ENCODE assay signal across 13 mouse cellular contexts in the genomic region with DNA sequence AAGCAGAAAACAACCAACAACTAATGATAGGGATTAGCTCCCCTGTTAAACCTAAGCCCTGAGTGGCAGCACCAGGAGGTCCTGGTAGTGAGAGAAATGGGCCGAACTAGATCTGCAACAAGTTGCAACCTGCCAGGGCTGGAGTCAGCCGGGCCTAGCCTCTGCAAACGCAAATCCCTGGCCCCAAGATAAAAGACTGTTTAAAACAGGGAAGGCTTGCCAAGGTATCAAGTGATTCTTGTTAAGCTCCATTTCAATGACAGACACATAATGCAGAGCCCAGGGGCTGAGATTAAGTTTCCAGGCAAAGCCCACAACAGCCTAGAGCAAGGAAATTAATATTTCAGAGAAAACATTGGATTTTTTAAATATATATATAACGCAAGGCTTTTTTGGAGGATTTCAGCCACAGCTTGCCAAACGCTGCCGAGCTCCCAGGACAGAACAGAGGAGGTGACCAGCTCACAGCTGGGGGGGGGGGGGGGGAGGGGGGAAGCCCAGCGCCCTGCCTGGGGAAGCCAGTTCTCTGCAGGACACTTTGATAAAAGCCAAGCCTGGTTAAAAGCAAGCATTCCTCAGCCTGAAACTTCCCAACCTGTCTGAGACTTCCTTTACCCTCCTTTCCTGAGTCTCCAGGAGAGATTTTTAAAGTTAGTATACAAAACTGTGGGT. TPM values are rescaled to one million over a fixed set of nuclear protein-coding genes. Genes with fewer than 3 reads are reported as not detected.
DNase-seq lines count a peak whose midpoint lies in the region; ATAC-seq and TF ChIP-seq lines count a peak whose summit lies in the region.
"Had no signal": no experiment of that assay in that cellular context is flagged by ENCODE, and none has a peak within 500 bp of the region (broad histone marks: within the 10 kb centered on the region; RNA-seq: fewer than 3 reads in every experiment).

No protein-coding gene starts in this region.

- no peak overlapping the region for H3K9ac ChIP-seq in liver, embryonic 11.5 days (ENCODE audit: low read depth, low read length)
- H3K9ac ChIP-seq in embryonic facial prominence, embryonic 14.5 days (ENCODE audit: low read depth, low read length), result no peak overlapping the region

- no peak for ATAC-seq in liver, embryonic 11.5 days (replicated peaks; ENCODE audit: low FRiP score)
- peak; percentile 85 for ATAC-seq in embryonic facial prominence, embryonic 14.5 days (ENCODE audit: low read depth)

- WGBS in heart, embryonic 10.5 days, result 11% methylated on average over 7 of the region's 7 CpGs
- WGBS in liver, embryonic 11.5 days, result 43% methylated on average over 6 of the region's 7 CpGs
- 15% methylated on average over 5 of the region's 7 CpGs for WGBS in embryonic facial prominence, embryonic 14.5 days

- no peaks in the 10 kb centered on the region for H3K27me3 ChIP-seq in heart, embryonic 10.5 days (ENCODE audit: insufficient read depth, poor library complexity, severe bottlenecking)
- H3K27me3 ChIP-seq in liver, embryonic 11.5 days (replicated peaks; ENCODE audit: control insufficient read depth, insufficient read depth, low read length), result no peaks in the 10 kb centered on the region
- no peaks in the 10 kb centered on the region for H3K27me3 ChIP-seq in embryonic facial prominence, embryonic 14.5 days (replicated peaks; ENCODE audit: control insufficient read depth, insufficient read depth, low read length)
- no peaks in the 10 kb centered on the region for H3K27me3 ChIP-seq in myocyte (ENCODE audit: control insufficient read depth, insufficient read depth, insufficient read length)

- H3ac ChIP-seq in myocyte (ENCODE audit: control insufficient read depth, insufficient read length), result no peak overlapping the region

- peak overlapping the region; percentile 53; the same call in 1 of the 2 replicates for H3K27ac ChIP-seq in heart, embryonic 10.5 days
- no peak overlapping the region for H3K27ac ChIP-seq in liver, embryonic 11.5 days (ENCODE audit: low read depth, low read length)
- peak overlapping the region; percentile 65 for H3K27ac ChIP-seq in embryonic facial prominence, embryonic 14.5 days (replicated peaks; ENCODE audit: low read depth, low read length)

- H3K4me1 ChIP-seq in heart, embryonic 10.5 days, result peaks cover 32% of the 10 kb centered on the region
- peaks cover 25% of the 10 kb centered on the region for H3K4me1 ChIP-seq in liver, embryonic 11.5 days (replicated peaks; ENCODE audit: control insufficient read depth, insufficient read depth, low read length)
- peaks cover 30% of the 10 kb centered on the region for H3K4me1 ChIP-seq in embryonic facial prominence, embryonic 14.5 days (ENCODE audit: control insufficient read depth, insufficient read depth, low read length)

- no peak overlapping the region for H3K4me3 ChIP-seq in heart, embryonic 10.5 days
- no peak overlapping the region for H3K4me3 ChIP-seq in liver, embryonic 11.5 days (ENCODE audit: low read depth, low read length)
- no peak overlapping the region for H3K4me3 ChIP-seq in embryonic facial prominence, embryonic 14.5 days (ENCODE audit: low read depth, low read length)
- no peak overlapping the region for H3K4me3 ChIP-seq in myocyte

- no peaks in the 10 kb centered on the region for H3K9me3 ChIP-seq in heart, embryonic 10.5 days
- 0 out of 2 replicates have a peak, but pooled peaks cover 2% of the 10 kb centered on the region for H3K9me3 ChIP-seq in liver, embryonic 11.5 days (ENCODE audit: control insufficient read depth, low read length)
- H3K9me3 ChIP-seq in embryonic facial prominence, embryonic 14.5 days (ENCODE audit: control insufficient read depth, low read length), result 0 out of 2 replicates have a peak, but pooled peaks cover 5% of the 10 kb centered on the region

- peaks cover 38% of the 10 kb centered on the region for H3K79me2 ChIP-seq in myocyte (ENCODE audit: control insufficient read depth, insufficient read depth)

- DNase-seq in heart, embryonic 10.5 days (ENCODE audit: low spot score), result no peak
- no peak for DNase-seq in heart, adult 11 months
- DNase-seq in liver, result peak; percentile 28
- DNase-seq in liver, embryonic 11.5 days (ENCODE audit: low spot score), result no peak
- DNase-seq in embryonic facial prominence, embryonic 14.5 days (ENCODE audit: low spot score), result peak; percentile 95
- DNase-seq in ovary, postnatal 14 days (ENCODE audit: low spot score), result no peak
- no peak for DNase-seq in right cerebral cortex, postnatal 4 days
- DNase-seq: adrenal gland, postnatal 10 days; cerebellum, adult 18-20 months; left cerebral cortex, postnatal 4 days; lung, postnatal 36 days; thymus, postnatal 25 days had no signal

- no peak for TF ChIP-seq POLR2A in myocyte (IDR thresholded peaks at IDR 0.05; ENCODE audit: insufficient read length, low read depth)

- no peak overlapping the region for H3K4me2 ChIP-seq in liver, embryonic 11.5 days
- no peak overlapping the region for H3K4me2 ChIP-seq in embryonic facial prominence, embryonic 14.5 days (ENCODE audit: low read depth, low read length)
- H3K4me2 ChIP-seq in myocyte (ENCODE audit: low read depth), result no peak overlapping the region

- H3K36me3 ChIP-seq in heart, embryonic 10.5 days, result peaks cover 10% of the 10 kb centered on the region
- peaks cover 3% of the 10 kb centered on the region; the same call in 1 of the 2 replicates for H3K36me3 ChIP-seq in liver, embryonic 11.5 days (ENCODE audit: control insufficient read depth, insufficient read depth, low read length)
- peaks cover 22% of the 10 kb centered on the region for H3K36me3 ChIP-seq in embryonic facial prominence, embryonic 14.5 days (ENCODE audit: control insufficient read depth, insufficient read depth, low read length)
- peaks cover 11% of the 10 kb centered on the region for H3K36me3 ChIP-seq in myocyte (ENCODE audit: control insufficient read depth, insufficient read depth)

TF ChIP-seq in myocyte, 11 proteins besides CTCF, POLR2A, EP300 and RAD21:
- TF ChIP-seq CEBPB (IDR thresholded peaks at IDR 0.05; ENCODE audit: insufficient read depth, poor library complexity, severe bottlenecking) (no peak), MYOD1 (IDR thresholded peaks at IDR 0.05; ENCODE audit: control insufficient read depth in 1 of 3, insufficient read length in 2 of 3, low read depth in 2 of 3) (peak in 2 of 3 experiments; percentile 49 to 64), TCF12 (IDR thresholded peaks at IDR 0.05; ENCODE audit: insufficient read depth, poor library complexity, severe bottlenecking) (no peak), E2F4 (IDR thresholded peaks at IDR 0.05; ENCODE audit: insufficient read depth) (no peak), POLR2AphosphoS2 (IDR thresholded peaks at IDR 0.05; ENCODE audit: insufficient read length, low read depth) (no peak)

RNA-seq across cellular contexts. Expression of a gene that starts 24.3 kb away (rescaled TPM):
- 9.4 and 12.5 TPM in 2 replicates for polyA plus RNA-seq in heart, embryonic 10.5 days (2016; fragmentation: Nextera tagmentation; extraction: Ambion mirVana)
- 9.5 and 10.5 TPM in 2 replicates for polyA plus RNA-seq in liver, embryonic 11.5 days (2014; fragmentation: Nextera tagmentation; extraction: Ambion mirVana)
- polyA plus RNA-seq in embryonic facial prominence, embryonic 14.5 days (2014; fragmentation: Nextera tagmentation; extraction: Ambion mirVana), result 49.7 and 53.0 TPM in 2 replicates
- polyA plus RNA-seq in myocyte (2012; fragmentation: generic; extraction: Trizol), result 48.4 TPM

Comparison
In these comparisons a context has a peak if more than half of its experiments do, and no peak if none do; other contexts are left out.
1. DNase-seq: peak in liver (single experiment) and embryonic facial prominence, embryonic 14.5 days (single experiment); none in heart, embryonic 10.5 days (single experiment), heart, adult 11 months (single experiment), liver, embryonic 11.5 days (single experiment), ovary, postnatal 14 days (single experiment) and right cerebral cortex, postnatal 4 days (single experiment).